Mouse (Mus musculus): ENCODE measurements around the gene Rab34.

Gene Rab34

GRCm38 (mm10) chr11:78188331-78189233, at the start of gene Rab34:
Gene Rab34, plus strand, starts transcription at chr11:78188430.
- DNase-seq (ENCODE audit: low spot score) = peak; percentile 86

- DNase-seq (ENCODE audit: low spot score) = no peak
These were observed 47.6 kb upstream of the Rab34 start for GRCm38 (mm10) chr11:78140665-78141064.

GRCm38 (mm10) chr11:78143520-78143919, 44.7 kb upstream of the Rab34 start:
- DNase-seq (ENCODE audit: low spot score) = no peak

DNA sequence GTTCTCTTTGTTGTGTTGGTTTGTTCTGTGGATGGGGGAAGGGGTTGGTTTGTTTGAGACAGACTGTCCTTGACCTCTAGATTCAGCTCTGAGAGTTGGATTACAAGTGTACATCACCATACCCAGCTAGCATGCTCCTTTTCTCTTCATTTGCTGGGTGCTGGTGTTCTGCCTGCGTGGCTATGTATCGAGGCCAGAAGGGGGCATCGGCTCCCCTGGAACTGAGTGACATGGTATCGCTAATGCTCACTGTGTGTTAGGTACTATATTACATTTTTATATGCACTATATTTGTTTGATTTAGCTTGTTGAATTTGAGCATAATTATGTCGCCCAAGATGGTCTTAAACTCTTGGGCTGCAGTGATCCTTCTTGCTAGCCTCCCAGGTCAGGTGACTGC, 42.1 kb upstream of the Rab34 start:
- no peak for DNase-seq (ENCODE audit: low spot score)

- DNase-seq (ENCODE audit: low spot score) = no peak
These were observed 41.3 kb upstream of the Rab34 start for GRCm38 (mm10) chr11:78146707-78147543.

GRCm38 (mm10) chr11:78151161-78151560, 37.1 kb upstream of the Rab34 start:
- no peak for DNase-seq (ENCODE audit: low spot score)

DNA sequence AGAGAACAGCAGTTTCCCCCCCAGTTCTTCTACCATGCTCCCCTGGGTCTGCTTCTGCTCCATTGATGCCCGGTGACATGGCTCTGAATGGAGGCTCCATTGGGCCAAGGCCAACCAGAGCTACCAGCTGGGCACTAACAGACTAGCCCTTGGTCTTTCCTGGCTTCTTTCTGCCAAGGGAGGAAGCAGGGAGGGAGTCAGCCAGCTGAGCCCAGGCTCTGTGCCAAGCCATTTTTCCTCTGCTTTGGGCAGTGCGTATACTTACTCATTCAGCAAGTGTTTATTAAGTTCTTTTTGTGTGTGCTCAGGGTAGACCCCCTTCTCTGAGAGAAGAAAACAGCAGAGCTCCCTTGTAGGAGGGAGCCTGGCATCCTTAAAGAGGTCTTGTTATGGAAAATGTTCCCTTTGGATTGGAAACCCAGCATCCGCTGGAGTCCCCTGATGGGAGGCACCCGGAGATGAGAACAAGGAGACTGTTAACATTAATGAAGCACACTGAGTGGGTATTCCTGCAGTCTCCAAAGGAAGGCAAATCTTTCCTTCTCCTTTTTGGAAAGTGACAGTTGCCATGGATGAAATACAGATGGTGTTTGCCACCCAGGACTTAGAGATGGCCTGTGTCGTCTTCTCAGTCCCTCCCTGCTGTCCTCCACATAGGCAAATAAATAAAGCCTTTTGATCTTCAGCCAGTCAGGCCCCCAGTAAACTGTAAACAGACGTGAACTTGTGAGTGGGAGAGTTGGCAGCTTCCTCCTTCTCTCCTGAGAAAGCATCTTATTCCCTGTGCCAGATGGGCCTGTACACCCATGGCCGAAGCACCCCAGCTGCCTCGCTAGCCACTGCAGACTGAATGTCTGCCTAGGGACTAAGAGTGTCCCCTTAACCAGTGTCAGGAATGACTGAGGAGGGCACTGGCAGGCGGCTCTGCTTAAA, 35.7 kb upstream of the Rab34 start:
- peak; percentile 51 for DNase-seq (ENCODE audit: low spot score)

- peak; percentile 18 for DNase-seq (ENCODE audit: low spot score)
These were observed 34.5 kb upstream of the Rab34 start for GRCm38 (mm10) chr11:78153778-78154177.

GRCm38 (mm10) chr11:78155674-78156073, 32.6 kb upstream of the Rab34 start:
- DNase-seq (ENCODE audit: low spot score) = no peak

DNA sequence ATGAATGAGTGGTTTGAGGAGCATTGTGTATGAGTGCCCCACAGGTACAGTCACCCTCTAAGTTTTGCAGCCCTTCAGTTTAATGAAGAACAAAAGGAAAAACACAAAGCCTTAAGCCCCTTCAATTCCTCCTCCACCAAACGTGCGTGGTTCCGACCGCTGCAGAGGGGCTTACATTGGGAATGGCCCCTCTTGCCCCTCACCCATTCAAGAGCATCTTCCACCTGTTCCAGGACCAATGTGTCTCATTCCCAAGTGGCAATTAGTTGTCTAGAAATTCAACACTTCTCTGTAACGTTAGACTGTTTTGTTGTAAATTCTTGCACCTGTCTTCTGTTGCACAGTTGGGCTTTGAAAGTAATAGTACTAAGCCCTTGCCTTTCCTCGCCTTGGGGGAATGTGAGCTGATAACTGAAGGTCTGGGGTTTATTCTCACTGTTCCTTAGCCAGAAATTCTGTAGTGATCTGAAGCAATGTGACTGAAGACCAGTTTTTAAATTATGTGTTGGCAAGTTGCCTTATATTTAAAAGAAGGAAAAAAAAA, 32.0 kb upstream of the Rab34 start:
- no peak for DNase-seq (ENCODE audit: low spot score)

DNA sequence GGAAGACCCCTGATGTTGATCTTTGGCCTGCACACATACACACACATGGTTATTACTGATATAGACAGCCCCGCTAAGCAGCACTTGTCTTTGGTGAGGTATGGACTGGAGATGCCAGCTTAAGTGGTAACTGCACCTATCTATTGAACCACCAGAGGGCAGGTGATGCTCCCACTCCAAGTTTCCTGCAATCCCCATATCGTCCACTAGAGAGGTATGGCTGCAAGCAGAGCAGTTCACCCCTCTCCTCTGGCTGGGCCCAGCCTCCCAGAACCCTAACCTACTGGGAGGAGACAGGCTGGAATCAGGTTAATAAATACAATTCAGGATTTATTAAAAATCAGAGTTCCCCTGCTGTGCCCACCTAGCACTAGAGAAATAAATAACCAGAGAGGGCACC, 29.1 kb upstream of the Rab34 start:
- no peak for DNase-seq (ENCODE audit: low spot score)

DNA sequence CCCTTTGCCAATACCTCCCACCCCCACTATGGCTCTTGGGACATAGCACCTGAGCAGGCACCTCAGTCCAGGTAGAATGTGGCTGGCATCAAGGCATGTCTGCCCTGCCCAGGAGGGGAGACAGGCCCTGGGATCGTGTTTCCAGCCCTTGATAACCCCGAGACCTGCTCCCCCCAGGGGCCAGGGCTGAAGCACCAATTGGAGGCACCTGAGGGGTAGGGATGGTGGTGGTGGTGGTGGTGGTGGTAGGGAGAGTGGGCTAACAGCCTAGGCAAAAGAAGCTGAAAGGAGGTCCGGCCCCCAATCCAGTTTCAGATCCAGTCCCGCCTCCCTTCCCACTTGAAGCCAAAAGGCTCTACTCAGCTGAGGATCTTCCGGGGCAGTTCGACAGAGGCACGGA, 28.7 kb upstream of the Rab34 start:
- DNase-seq (ENCODE audit: low spot score) = no peak

DNA sequence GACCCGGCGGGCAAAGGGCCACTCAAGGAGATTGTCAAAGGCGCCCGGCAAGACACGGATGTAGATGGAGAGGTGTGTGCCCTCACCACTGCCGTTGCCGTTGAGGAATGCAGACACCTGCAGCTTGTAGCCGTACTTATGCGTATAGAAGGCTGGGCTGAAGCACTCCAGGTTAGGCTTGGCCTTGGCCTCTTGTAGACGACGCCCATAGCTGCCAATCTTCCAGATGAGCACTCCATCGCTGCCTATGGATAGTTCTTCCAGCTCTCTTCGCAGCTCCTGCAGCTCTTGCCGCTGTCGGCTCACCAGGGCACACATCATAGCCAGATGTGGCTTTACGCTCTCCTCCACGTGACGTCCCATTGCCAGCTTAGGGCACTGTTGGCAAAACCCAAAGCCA, 28.1 kb upstream of the Rab34 start:
- DNase-seq (ENCODE audit: low spot score) = no peak

- DNase-seq (ENCODE audit: low spot score) = no peak
These were observed 27.6 kb upstream of the Rab34 start for GRCm38 (mm10) chr11:78160675-78161074.

DNA sequence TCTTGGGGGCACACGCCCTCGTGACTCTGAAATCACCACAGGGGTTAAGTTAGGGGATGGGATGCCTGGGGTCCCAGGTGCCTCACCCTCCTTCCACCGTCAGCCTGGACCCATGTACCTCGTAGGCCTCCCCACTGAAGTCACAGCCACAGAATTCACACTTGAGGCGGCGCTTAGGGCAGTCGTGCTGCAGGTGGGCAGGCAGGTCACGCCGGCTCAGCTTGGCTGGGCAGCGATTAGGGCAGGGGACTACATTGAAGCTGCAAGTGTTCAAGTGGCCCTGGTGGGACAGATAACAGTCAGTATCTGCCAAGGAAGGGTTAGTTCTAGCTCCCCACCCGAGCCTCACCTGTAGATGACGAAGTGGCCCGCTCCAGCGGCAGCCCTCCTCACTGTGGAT, 27.1 kb upstream of the Rab34 start:
- DNase-seq (ENCODE audit: low spot score) = no peak

GRCm38 (mm10) chr11:78161968-78162367, 26.3 kb upstream of the Rab34 start:
- DNase-seq (ENCODE audit: low spot score) = no peak

- no peak for DNase-seq (ENCODE audit: low spot score)
These were observed 25.7 kb upstream of the Rab34 start for GRCm38 (mm10) chr11:78162504-78162903.

- no peak for DNase-seq (ENCODE audit: low spot score)
These were observed 25.2 kb upstream of the Rab34 start for GRCm38 (mm10) chr11:78163045-78163444.

- DNase-seq (ENCODE audit: low spot score) = peak; percentile 71
These were observed 24.3 kb upstream of the Rab34 start for GRCm38 (mm10) chr11:78163681-78164603.

DNA sequence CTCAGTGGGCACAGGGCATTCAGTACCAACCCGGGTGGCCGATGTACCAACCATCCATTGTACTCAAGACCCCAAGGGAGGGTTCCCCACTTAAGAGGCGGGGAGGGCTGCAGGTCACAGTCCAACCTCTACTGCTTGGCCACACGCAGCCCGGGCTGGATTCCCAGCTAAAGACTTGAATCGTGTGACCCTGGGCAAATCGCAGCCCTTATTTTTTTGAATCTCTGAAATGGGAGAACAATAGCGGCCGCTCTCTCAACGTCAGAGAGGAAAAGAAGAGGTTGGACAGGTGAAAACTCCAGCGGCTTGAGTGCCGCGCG, 23.7 kb upstream of the Rab34 start:
- DNase-seq (ENCODE audit: low spot score) = no peak
